Mouse (Mus musculus): ENCODE data around the gene Ak6.

Gene Ak6

DNA sequence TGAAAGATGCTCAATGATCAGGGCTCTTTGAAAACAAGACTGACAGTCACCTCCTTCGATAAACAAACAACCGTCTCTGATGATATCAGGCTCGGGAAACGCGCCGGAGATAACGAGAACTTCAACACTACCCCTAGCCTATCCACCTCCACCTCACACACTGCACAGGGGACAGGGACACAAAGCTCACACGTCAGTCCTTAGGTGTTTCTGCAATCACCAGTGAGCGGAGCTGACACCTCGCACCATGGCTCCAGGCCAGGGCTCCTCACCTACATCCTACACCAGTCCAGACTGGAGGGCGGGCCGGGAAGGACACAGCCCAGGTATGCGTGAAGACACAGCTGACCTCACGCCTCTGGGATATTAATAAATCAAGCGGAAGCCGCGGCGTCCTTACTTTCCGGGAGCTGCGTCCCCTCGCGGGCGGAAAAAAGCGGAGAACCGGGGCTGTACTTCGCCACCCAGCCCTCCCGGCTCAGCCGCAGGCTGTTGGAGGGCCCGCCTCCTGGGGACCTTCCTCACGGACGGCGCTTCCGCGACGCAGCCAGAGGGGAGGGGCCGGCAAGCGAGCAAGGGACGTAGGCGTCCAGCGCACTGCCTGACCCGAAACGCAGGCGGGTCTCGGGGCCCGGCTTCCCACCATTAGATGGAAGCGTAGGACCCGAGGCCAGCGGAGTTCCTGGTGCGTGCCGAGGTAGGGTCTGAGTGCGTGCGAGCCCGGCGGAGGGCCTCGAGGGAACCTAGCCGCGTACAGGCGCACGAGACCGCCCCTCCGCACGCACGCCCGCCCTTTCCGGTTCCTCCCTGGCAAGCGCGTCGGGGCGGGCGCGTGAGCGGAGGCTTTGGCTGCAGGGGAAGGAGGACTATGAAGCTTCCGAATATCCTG, at the start of gene Ak6, which contains the start of gene Rad17:
Ak6 (plus strand) TSS at position 430 of the 889 bp plus-strand sequence.
Rad17 (minus strand) TSS at position 502 of the 889 bp plus-strand sequence.
- peak; percentile 93 for ATAC-seq (ENCODE audit: insufficient number of reproducible peaks, low FRiP score, low TSS enrichment)

DNA sequence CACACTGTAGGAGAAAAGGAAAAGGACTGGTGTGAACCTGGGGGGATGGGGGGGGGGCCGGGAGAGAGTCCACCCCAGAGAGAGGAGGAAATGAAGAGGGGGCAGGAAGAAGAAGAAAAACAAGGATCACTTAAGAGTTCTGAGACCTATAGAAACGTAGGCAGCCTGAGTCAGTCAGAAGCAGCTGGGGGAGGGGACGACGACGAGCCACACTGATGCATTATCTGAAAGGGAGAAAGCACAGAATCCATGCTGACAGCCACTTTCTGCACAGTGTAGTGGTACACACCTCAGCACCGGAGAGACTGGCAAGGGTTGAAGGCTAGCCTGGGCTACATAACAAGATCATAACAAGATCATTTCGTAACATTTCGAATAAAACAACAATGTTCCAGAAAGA, 49.7 kb upstream of the Ak6 start:
- no peak for ATAC-seq (ENCODE audit: insufficient number of reproducible peaks, low FRiP score, low TSS enrichment)

- ATAC-seq (ENCODE audit: insufficient number of reproducible peaks, low FRiP score, low TSS enrichment): no peak
These were observed 48.4 kb upstream of the Ak6 start for GRCm38 (mm10) chr13:100602239-100602902.

DNA sequence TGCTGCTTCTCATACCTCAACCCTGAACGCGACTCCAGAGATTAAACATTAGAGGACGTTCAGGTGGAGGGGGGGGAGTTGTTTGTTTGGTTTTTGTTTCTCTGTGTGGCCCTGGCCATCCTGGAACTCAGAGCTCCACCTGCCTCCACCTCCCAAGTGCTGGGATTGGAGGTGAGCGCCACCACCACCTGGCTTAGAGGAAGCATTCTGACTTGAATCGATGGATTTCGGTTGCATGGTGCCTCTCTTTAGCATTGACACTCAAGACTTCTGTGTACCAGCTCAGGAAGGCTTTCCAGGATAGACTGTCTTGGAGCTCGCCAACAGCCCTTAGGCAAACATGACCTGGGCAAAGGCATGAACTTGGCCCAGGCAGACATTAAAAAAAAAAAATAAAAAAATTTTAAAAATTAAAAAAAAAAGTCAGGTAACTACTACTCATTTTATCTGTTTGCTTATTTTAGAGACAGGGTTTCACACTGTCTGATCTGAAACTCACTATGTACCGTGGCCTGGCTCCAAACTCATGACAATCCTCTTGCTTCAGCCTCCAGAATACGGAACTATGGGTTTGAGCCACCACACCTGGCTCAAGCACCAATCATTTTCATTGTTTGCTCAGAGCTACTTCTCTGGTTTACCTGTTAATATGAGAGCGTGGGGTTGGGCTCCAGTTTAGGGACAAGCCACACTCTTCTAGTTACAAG, 47.6 kb upstream of the Ak6 start:
- ATAC-seq (ENCODE audit: insufficient number of reproducible peaks, low FRiP score, low TSS enrichment): no peak

GRCm38 (mm10) chr13:100603738-100604095, 47.1 kb upstream of the Ak6 start:
- no peak for ATAC-seq (ENCODE audit: insufficient number of reproducible peaks, low FRiP score, low TSS enrichment)

GRCm38 (mm10) chr13:100605845-100606244, 44.9 kb upstream of the Ak6 start:
- no peak for ATAC-seq (ENCODE audit: insufficient number of reproducible peaks, low FRiP score, low TSS enrichment)

GRCm38 (mm10) chr13:100607756-100608155, 43.0 kb upstream of the Ak6 start:
- no peak for ATAC-seq (ENCODE audit: insufficient number of reproducible peaks, low FRiP score, low TSS enrichment)

DNA sequence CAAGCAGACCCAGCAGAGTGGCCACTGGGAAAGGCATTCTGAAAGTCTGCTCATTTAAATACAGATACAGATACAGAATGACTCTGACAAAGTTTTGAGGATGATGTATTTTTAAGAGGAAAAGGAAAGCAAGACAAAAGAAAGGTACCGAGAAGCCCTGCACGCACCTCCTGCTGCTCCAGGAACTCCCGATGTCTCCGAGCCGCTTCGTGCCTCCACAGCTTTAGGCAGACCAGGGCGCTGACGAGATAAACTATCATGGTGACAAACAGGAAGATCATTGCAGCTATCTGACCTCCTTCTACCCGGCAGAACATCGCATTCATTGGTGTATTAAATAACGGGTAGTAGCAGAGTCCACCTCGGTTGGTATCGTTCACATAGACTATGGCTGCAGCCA, 39.5 kb upstream of the Ak6 start:
- no peak for ATAC-seq (ENCODE audit: insufficient number of reproducible peaks, low FRiP score, low TSS enrichment)

DNA sequence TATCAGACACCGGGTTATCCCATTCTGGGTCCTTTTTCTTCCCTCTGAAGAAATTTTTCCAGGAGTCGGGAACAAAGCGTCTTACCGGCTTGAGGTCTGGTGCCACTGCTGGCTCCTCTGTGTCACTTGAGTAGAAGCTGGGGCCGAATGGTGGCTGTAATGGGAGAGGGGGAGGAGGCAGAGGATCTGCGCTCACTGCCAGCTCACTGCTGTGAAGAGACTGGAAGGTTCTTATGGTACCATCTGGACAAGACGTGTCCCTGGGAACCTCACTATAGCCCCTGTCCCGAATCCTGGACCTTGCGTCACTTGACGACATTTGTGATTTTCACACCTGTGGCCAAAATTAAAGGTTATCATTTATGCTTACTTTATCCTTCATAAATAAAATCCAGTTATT, 38.5 kb upstream of the Ak6 start:
- peak; percentile 37; the same call in 1 of the 2 replicates for ATAC-seq (ENCODE audit: insufficient number of reproducible peaks, low FRiP score, low TSS enrichment)

GRCm38 (mm10) chr13:100612903-100613302, 37.9 kb upstream of the Ak6 start:
- no peak for ATAC-seq (ENCODE audit: insufficient number of reproducible peaks, low FRiP score, low TSS enrichment)

GRCm38 (mm10) chr13:100616181-100617087, 34.3 kb upstream of the Ak6 start, which contains the start of gene Marveld2:
Gene Marveld2, minus strand, starts transcription at chr13:100616971.
- ATAC-seq (ENCODE audit: insufficient number of reproducible peaks, low FRiP score, low TSS enrichment): peak; percentile 93

GRCm38 (mm10) chr13:100617583-100617982, 33.2 kb upstream of the Ak6 start:
- 0 out of 2 replicates have a peak, but pooled peaks have one; percentile 21 for ATAC-seq (ENCODE audit: insufficient number of reproducible peaks, low FRiP score, low TSS enrichment)

DNA sequence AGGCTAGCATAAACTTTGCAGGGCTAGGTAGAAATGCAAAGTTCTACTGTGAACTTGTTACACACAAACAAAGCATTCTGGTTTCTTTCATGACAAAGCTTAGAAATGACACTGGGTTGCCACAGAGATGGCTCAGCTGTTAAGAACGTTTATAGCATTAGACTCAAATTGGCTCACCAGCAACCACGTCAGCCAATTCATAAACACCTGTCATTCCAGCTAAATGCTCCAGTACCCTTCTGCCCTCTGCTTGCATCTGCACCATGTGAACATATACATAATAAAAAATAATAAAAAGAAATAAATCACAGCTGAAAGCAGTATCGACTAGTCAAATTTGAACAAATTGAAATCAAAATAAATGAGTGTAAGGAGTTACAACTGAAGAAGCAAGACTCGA, 28.5 kb upstream of the Ak6 start:
- ATAC-seq (ENCODE audit: insufficient number of reproducible peaks, low FRiP score, low TSS enrichment): no peak

DNA sequence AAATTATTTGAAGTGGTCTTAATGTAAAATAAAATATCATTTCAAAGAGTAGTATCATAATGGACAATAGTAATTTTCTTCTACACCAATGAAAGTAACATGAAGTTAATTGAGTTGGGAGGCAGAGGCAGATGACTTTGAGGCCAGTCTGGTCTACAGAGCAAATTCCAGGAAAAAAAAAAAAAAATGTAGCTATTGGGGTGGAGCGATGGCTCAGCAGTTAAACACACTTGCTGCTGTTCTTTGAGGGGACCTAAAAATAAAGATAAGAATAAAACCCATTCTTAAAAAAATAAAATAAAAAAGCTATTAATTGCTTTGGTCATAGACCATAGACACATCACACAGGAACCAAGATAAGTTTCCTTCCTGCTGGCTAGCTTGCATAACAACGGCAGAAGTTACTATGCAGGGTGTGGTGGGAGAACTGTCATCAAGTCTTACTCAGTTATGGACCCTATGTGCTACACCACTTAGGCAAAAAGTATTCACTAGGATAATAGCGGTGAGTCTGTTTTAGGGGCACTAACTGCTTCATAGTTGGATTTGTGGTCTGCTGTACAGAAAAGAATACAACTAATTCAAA, 16.6 kb upstream of the Ak6 start:
- ATAC-seq (ENCODE audit: insufficient number of reproducible peaks, low FRiP score, low TSS enrichment): no peak

GRCm38 (mm10) chr13:100642471-100643209, 8.1 kb upstream of the Ak6 start:
- ATAC-seq (ENCODE audit: insufficient number of reproducible peaks, low FRiP score, low TSS enrichment): no peak

DNA sequence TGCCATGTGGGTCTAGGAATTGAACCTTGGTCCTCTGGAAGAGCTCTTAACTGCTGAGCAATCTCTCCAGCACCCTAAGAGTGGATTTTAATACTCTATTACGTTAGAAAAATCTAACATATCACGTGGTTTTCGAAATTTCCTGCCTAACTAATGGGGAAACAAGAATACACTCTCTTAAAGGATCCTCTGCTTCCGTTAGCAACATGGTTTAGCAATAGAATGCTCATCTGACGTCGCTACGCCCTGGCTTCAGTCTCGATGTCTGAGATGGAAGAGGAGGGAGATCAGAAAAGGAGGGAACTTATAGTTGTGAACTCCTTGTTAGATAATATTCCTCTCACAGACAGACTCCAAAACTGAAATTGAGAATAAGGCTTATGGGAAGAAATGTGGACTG, 2.6 kb upstream of the Ak6 start:
- ATAC-seq (ENCODE audit: insufficient number of reproducible peaks, low FRiP score, low TSS enrichment): no peak

- peak; percentile 71; the same call in 1 of the 2 replicates for ATAC-seq (ENCODE audit: insufficient number of reproducible peaks, low FRiP score, low TSS enrichment)
These were observed 834 bp downstream of the Ak6 start, which contains the start of gene Taf9 for GRCm38 (mm10) chr13:100651439-100652186. Gene Taf9, plus strand, starts transcription at chr13:100651579.

DNA sequence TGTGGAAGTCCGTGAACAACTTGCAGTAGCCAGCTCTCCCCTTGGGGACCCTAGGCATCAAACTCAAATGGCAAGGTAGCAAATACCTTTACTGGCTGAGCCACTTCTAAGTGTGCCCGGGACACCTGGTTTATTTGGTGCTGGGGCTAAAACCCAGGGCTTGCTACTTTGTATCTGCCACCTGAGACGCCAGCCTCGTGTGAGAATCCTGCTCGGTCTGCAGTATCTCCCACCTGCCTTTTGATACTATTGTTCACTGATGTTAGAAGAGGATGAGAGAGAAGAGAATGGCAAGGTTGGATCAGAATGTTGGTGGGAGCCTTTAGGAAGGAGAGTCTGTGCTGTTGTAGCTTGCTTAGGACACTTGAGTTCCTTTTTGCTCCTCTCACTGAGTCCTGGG, 7.3 kb downstream of the Ak6 start:
- no peak for ATAC-seq (ENCODE audit: insufficient number of reproducible peaks, low FRiP score, low TSS enrichment)
